In genomic region chrX:167152611-167153010, GRCm38 (mm10) we compare ENCODE assay signal across 8 mouse cellular contexts. TPM values are rescaled to one million over a fixed set of nuclear protein-coding genes. Genes with fewer than 3 reads are reported as not detected.
A peak's percentile ranks its signal among the peaks of the same experiment; 100 is the strongest.
DNase-seq lines count a peak whose midpoint lies in the region; ATAC-seq and TF ChIP-seq lines count a peak whose summit lies in the region.

No protein-coding gene starts in this region.

- DNase-seq in lung, adult 18-20 months = peak; percentile 37 to 41
- DNase-seq in lung, postnatal 0 days (ENCODE audit: low spot score) = no peak
- peak; percentile 14 for DNase-seq in brain, embryonic 18.5 days (ENCODE audit: low read depth, low spot score)
- DNase-seq in fibroblast of lung, adult 2 months (ENCODE audit: low read depth) = peak; percentile 23
- DNase-seq in left cerebral cortex, postnatal 4 days = peak; percentile 88
- DNase-seq in embryo, embryonic 11 days = no peak
- DNase-seq in thymus, postnatal 36 days = no peak

- no peak for TF ChIP-seq EP300 in lung, postnatal 0 days (IDR thresholded peaks at IDR 0.05)

- H3K4me2 ChIP-seq in lung, postnatal 0 days (replicated peaks; ENCODE audit: low read depth, low read length) = no peak overlapping the region
- H3K4me2 ChIP-seq in hindbrain, embryonic 15.5 days = no peak overlapping the region

- intact Hi-C loops in left cerebral cortex, postnatal 4 days (cut with DNase I) = no loop called here

- no peak overlapping the region for H3K9ac ChIP-seq in lung, postnatal 0 days (replicated peaks; ENCODE audit: low read depth)
- H3K9ac ChIP-seq in hindbrain, embryonic 15.5 days = no peak overlapping the region

- no peak for TF ChIP-seq CTCF in lung, postnatal 0 days (IDR thresholded peaks at IDR 0.05)

- no peak overlapping the region for H3K27ac ChIP-seq in lung, postnatal 0 days (ENCODE audit: low read length)
- H3K27ac ChIP-seq in hindbrain, embryonic 15.5 days (replicated peaks) = 0 out of 2 replicates have a peak overlapping the region, but pooled peaks have one; percentile 20

- no peaks in the 10 kb centered on the region for H3K4me1 ChIP-seq in lung, postnatal 0 days (ENCODE audit: insufficient read depth, low read depth, low read length)
- H3K4me1 ChIP-seq in hindbrain, embryonic 15.5 days (replicated peaks) = no peaks in the 10 kb centered on the region

- WGBS in lung, postnatal 0 days = 63% methylated on average over 4 of the region's 4 CpGs
- 57% methylated on average over 4 of the region's 4 CpGs for WGBS in hindbrain, embryonic 15.5 days

- H3K27me3 ChIP-seq in lung, postnatal 0 days (replicated peaks; ENCODE audit: insufficient read depth, low read length) = no peaks in the 10 kb centered on the region
- H3K27me3 ChIP-seq in hindbrain, embryonic 15.5 days = 0 out of 2 replicates have a peak, but pooled peaks cover 8% of the 10 kb centered on the region

- H3K4me3 ChIP-seq in lung, postnatal 0 days (ENCODE audit: low read depth, low read length) = no peak overlapping the region
- no peak overlapping the region for H3K4me3 ChIP-seq in hindbrain, embryonic 15.5 days

- H3K9me3 ChIP-seq in lung, postnatal 0 days (ENCODE audit: low read length) = no peaks in the 10 kb centered on the region
- H3K9me3 ChIP-seq in hindbrain, embryonic 15.5 days = no peaks in the 10 kb centered on the region

- no peak for ATAC-seq in lung, postnatal 0 days
- no peak for ATAC-seq in hindbrain, embryonic 15.5 days (ENCODE audit: low FRiP score, low read depth)

- no peaks in the 10 kb centered on the region for H3K36me3 ChIP-seq in lung, postnatal 0 days (ENCODE audit: insufficient read depth, low read length)
- H3K36me3 ChIP-seq in hindbrain, embryonic 15.5 days = no peaks in the 10 kb centered on the region

RNA-seq across cellular contexts. Expression of gene Tmsb4x, which starts 56.5 kb away (rescaled TPM):
- 7,609 and 7,998 TPM in 2 replicates for polyA plus RNA-seq in lung, postnatal 0 days (2015; fragmentation: Nextera tagmentation; extraction: Ambion mirVana)
- polyA plus RNA-seq in hindbrain, embryonic 15.5 days (2015; fragmentation: Nextera tagmentation; extraction: Ambion mirVana) = 4,994 and 5,532 TPM in 2 replicates
- 1,000 to 10,000 TPM; 1,755 to 1,817 TPM for total RNA-seq in left cerebral cortex, postnatal 4 days (2021)

Comparison
In these comparisons a context has a peak if more than half of its experiments do, and no peak if none do; other contexts are left out.
1. DNase-seq: peak in lung, adult 18-20 months (2 of 2), brain, embryonic 18.5 days (single experiment), fibroblast of lung, adult 2 months (single experiment) and left cerebral cortex, postnatal 4 days (single experiment); none in lung, postnatal 0 days (single experiment), embryo, embryonic 11 days (single experiment) and thymus, postnatal 36 days (0 of 2).